Mouse (Mus musculus) liver, embryonic 14.5 days (tissue): ENCODE results near the gene Pde4d.

Experiments
- CTCF ChIP-seq: IDR thresholded peaks from 2 replicates; pipeline ENCODE4 v1.5.1; 2016; ENCODE audit warnings: antibody characterized with exemption, low read depth, control low read depth
- EP300 ChIP-seq: IDR thresholded peaks from 2 replicates; pipeline ENCODE4 v1.6.1; 2016; ENCODE audit warnings: antibody characterized with exemption, low read depth

GRCm38 (mm10) chr13:109581284-109582070 is 1131.7 kb downstream of the Pde4d start:
- TF ChIP-seq CTCF: no peak
- no peak for TF ChIP-seq EP300
